Mouse (Mus musculus): ENCODE measurements around the gene Zer1. TPM values are rescaled to one million over a fixed set of nuclear protein-coding genes. Genes with fewer than 3 reads are reported as not detected.

The Zer1 gene
- total and polyA plus RNA-seq, 3 experiments: 5.5 to 15.0 (median 13.4) TPM

DNA sequence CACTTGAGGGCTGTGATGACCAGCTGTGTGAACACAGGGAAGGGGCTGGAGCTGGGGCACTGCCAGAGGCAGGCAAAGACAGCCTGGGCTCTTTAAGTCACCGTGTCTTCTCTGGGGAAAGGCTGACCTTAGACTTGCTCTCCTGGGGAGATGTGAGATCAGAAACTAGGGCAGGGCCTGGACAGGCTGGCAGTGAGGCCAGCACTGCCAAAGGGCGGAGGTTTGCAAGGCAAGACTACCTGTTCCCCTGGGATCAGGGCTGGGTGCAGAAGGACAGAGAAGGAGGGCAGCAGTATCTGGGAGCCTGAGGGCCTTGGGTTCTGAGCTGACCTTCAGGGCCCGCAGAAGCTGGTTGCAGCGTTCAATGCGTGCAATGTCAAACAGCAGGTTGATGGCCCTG is 16.7 kb downstream of the Zer1 start:
- Histone ChIP-seq H3K9me3 (replicated peaks; ENCODE audit: low read length) (no peaks in the 10 kb centered on the region), H3K4me2 (ENCODE audit: insufficient read depth, low read depth, poor library complexity, severe bottlenecking) (no peak overlapping the region), H3K9ac (ENCODE audit: insufficient read depth, low read depth) (no peak overlapping the region), H3K79me2 (replicated peaks; ENCODE audit: control insufficient read depth, extremely low read depth, insufficient read depth, poor library complexity, severe bottlenecking) (no peaks in the 10 kb centered on the region), H3K27me3 (replicated peaks) (no peaks in the 10 kb centered on the region), H3K27ac (ENCODE audit: insufficient read depth, low read depth) (no peak overlapping the region), H3K36me3 (replicated peaks in 1 of 2; ENCODE audit: control insufficient read depth in 1 of 2, insufficient read depth in 1 of 2, low read length in 1 of 2) (peaks cover 55 to 85% of the 10 kb centered on the region in 2 experiments), H3K4me3 (replicated peaks in 1 of 3; ENCODE audit: low read depth in 2 of 3, low read length in 2 of 3, poor library complexity in 1 of 3) (no peak overlapping the region), H3K4me1 (ENCODE audit: control insufficient read depth in 1 of 2, insufficient read depth in 2 of 2) (no peaks in the 10 kb centered on the region)
- dilution Hi-C loops (cut with MboI; ENCODE audit: extremely low pct_ligation_motif_present, extremely low pct_unique_long_range_greater_than_20kb, low sequenced_read_pairs): no loop called here
- DNase-seq (ENCODE audit: extremely low read depth): no peak
- in situ Hi-C loops (cut with MboI; ENCODE audit: low pct_ligation_motif_present, low pct_unique_long_range_greater_than_20kb, low sequenced_read_pairs): no loop called here
- TF ChIP-seq MAZ (IDR thresholded peaks at IDR 0.05; ENCODE audit: low read depth, low read length) (no peak), USF1 (IDR thresholded peaks at IDR 0.05; ENCODE audit: low read depth, low read length) (no peak), EP300 (IDR thresholded peaks at IDR 0.05; ENCODE audit: low read length) (no peak), MYC (IDR thresholded peaks at IDR 0.05; ENCODE audit: low read depth, low read length) (no peak), HCFC1 (IDR thresholded peaks at IDR 0.05; ENCODE audit: low read depth, low read length) (no peak), POLR2A (IDR thresholded peaks at IDR 0.05; ENCODE audit: low read depth, low read length) (no peak)

DNA sequence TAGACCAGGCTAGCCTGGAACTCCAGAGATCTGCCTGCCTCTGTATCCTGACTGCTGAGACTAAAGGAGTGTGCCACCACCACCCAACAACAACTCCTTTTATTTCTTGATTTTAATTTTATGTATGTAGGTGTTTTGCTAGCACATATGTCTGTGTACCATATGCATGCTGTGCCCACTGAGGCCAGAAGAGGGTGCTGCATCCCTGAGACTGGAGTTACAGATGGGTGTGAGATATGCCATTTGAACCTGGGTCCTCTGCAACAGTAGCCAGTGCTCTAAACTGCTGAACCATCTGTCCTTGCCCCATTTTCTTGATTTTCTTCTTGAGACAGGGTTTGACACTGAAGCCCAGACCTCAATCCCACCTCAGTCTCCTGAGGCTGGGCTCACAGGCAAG is 18.0 kb downstream of the Zer1 start:
- Histone ChIP-seq H3K9me3 (replicated peaks; ENCODE audit: low read length) (no peaks in the 10 kb centered on the region), H3K4me2 (ENCODE audit: insufficient read depth, low read depth, poor library complexity, severe bottlenecking) (no peak overlapping the region), H3K79me2 (replicated peaks; ENCODE audit: control insufficient read depth, extremely low read depth, insufficient read depth, poor library complexity, severe bottlenecking) (no peaks in the 10 kb centered on the region), H3K4me1 (ENCODE audit: control insufficient read depth in 1 of 2, insufficient read depth in 2 of 2) (no peaks in the 10 kb centered on the region), H3K4me3 (replicated peaks in 1 of 3; ENCODE audit: low read depth in 2 of 3, low read length in 2 of 3, poor library complexity in 1 of 3) (no peak overlapping the region), H3K36me3 (replicated peaks in 1 of 2; ENCODE audit: control insufficient read depth in 1 of 2, insufficient read depth in 1 of 2, low read length in 1 of 2) (peaks cover 58 to 89% of the 10 kb centered on the region in 2 experiments), H3K27ac (ENCODE audit: insufficient read depth, low read depth) (no peak overlapping the region), H3K27me3 (replicated peaks) (no peaks in the 10 kb centered on the region), H3K9ac (ENCODE audit: insufficient read depth, low read depth) (no peak overlapping the region)
- dilution Hi-C loops (cut with MboI; ENCODE audit: extremely low pct_ligation_motif_present, extremely low pct_unique_long_range_greater_than_20kb, low sequenced_read_pairs): no loop called here
- TF ChIP-seq SMC3 (IDR thresholded peaks at IDR 0.05; ENCODE audit: low read depth, low read length) (peak; percentile 85), SIN3A (IDR thresholded peaks at IDR 0.05; ENCODE audit: low read length) (no peak), PAX5 (IDR thresholded peaks at IDR 0.05; ENCODE audit: low read length) (no peak), CHD1 (IDR thresholded peaks at IDR 0.05; ENCODE audit: low read depth, low read length) (no peak), MAZ (IDR thresholded peaks at IDR 0.05; ENCODE audit: low read depth, low read length) (no peak), E2F4 (IDR thresholded peaks at IDR 0.05; ENCODE audit: insufficient replicate concordance, low read depth, low read length) (no peak), POLR2A (IDR thresholded peaks at IDR 0.05; ENCODE audit: low read depth, low read length) (no peak), MXI1 (IDR thresholded peaks at IDR 0.05; ENCODE audit: low read depth, low read length) (no peak), GABPA (IDR thresholded peaks at IDR 0.05; ENCODE audit: insufficient replicate concordance, low read depth, low read length) (no peak), TCF12 (IDR thresholded peaks at IDR 0.05; ENCODE audit: low read depth, low read length) (no peak), MAX (IDR thresholded peaks at IDR 0.05; ENCODE audit: low read length) (no peak), CTCF (conservative IDR thresholded peaks at IDR 0.05 in 1 of 2, IDR thresholded peaks at IDR 0.05 in 1 of 2; ENCODE audit: low read depth in 2 of 2, low read length in 2 of 2) (peak; percentile 68 to 93; a peak in 3 of 4 replicates), IRF4 (IDR thresholded peaks at IDR 0.05; ENCODE audit: low read depth, low read length) (no peak), NRF1 (IDR thresholded peaks at IDR 0.05; ENCODE audit: low read depth, low read length) (no peak), EP300 (IDR thresholded peaks at IDR 0.05; ENCODE audit: low read length) (no peak), ELF1 (IDR thresholded peaks at IDR 0.05; ENCODE audit: low read depth, low read length) (no peak), MEF2A (IDR thresholded peaks at IDR 0.05; ENCODE audit: borderline replicate concordance, low read depth, low read length) (no peak), RAD21 (IDR thresholded peaks at IDR 0.05; ENCODE audit: low read depth, low read length) (peak; percentile 91), RCOR1 (conservative IDR thresholded peaks at IDR 0.05; ENCODE audit: low read depth, low read length) (no peak), USF2 (conservative IDR thresholded peaks at IDR 0.05; ENCODE audit: low read depth, low read length) (no peak), JUND (conservative IDR thresholded peaks at IDR 0.05; ENCODE audit: low read depth, low read length) (no peak), ZNF384 (IDR thresholded peaks at IDR 0.05; ENCODE audit: low read depth, low read length) (no peak), HCFC1 (IDR thresholded peaks at IDR 0.05; ENCODE audit: low read depth, low read length) (no peak), ZC3H11A (IDR thresholded peaks at IDR 0.05; ENCODE audit: low read depth, low read length) (peak; percentile 21; the same call in 1 of the 2 replicates), ZKSCAN1 (IDR thresholded peaks at IDR 0.05; ENCODE audit: borderline replicate concordance, low read depth, low read length) (no peak), UBTF (IDR thresholded peaks at IDR 0.05; ENCODE audit: low read depth, low read length) (no peak), MYC (IDR thresholded peaks at IDR 0.05; ENCODE audit: low read depth, low read length) (no peak), USF1 (IDR thresholded peaks at IDR 0.05; ENCODE audit: low read depth, low read length) (no peak), POLR2AphosphoS2 (IDR thresholded peaks at IDR 0.05; ENCODE audit: low read depth, low read length) (no peak), KAT2A (IDR thresholded peaks at IDR 0.05; ENCODE audit: insufficient replicate concordance, low read length) (no peak), JUN (IDR thresholded peaks at IDR 0.05; ENCODE audit: insufficient read depth, low read depth, low read length) (no peak), NELFE (IDR thresholded peaks at IDR 0.05; ENCODE audit: low read depth, low read length) (peak; percentile 30; the same call in 1 of the 2 replicates), ETS1 (conservative IDR thresholded peaks at IDR 0.05; ENCODE audit: low read depth, low read length) (no peak)
- in situ Hi-C loops (cut with MboI; ENCODE audit: low pct_ligation_motif_present, low pct_unique_long_range_greater_than_20kb, low sequenced_read_pairs): no loop called here
- peak; percentile 61 for DNase-seq (ENCODE audit: extremely low read depth)

Measured in CH12.LX (cell line).